Mouse (Mus musculus) erythroblast, embryonic 14.5 days (primary cell): ENCODE measurements around the gene Racgap1. TPM values are rescaled to one million over a fixed set of nuclear protein-coding genes. Genes with fewer than 3 reads are reported as not detected.

Experiments used
- H3K27me3 ChIP-seq: 2 replicates; pipeline ENCODE4 v1.6.1; 2012; ENCODE audit warnings: inconsistent platforms; ENCODE audit not compliant: control insufficient read depth
- H3K36me3 ChIP-seq: 2 replicates; pipeline ENCODE4 v1.6.1; 2012; ENCODE audit warnings: mild to moderate bottlenecking, inconsistent platforms; ENCODE audit not compliant: control insufficient read depth
- H3K4me1 ChIP-seq: 2 replicates; pipeline ENCODE4 v1.6.1; 2012; ENCODE audit warnings: inconsistent platforms; ENCODE audit not compliant: control insufficient read depth
- H3K4me3 ChIP-seq: replicated peaks from 2 replicates; pipeline ENCODE3; 2012; ENCODE audit warnings: moderate library complexity, mild to moderate bottlenecking, inconsistent platforms
- H3K9me3 ChIP-seq: 2 replicates; pipeline ENCODE4 v1.6.1; 2012; ENCODE audit warnings: low read length, inconsistent platforms, mixed read lengths; ENCODE audit not compliant: control insufficient read depth
- GATA1 ChIP-seq: IDR thresholded peaks from 2 replicates; pipeline ENCODE4 v1.6.1; 2012; ENCODE audit warnings: low read length, inconsistent platforms, mixed read lengths
- TAL1 ChIP-seq: IDR thresholded peaks from 3 replicates; pipeline ENCODE4 v1.6.1; 2012; ENCODE audit warnings: low read length, inconsistent platforms, mixed read lengths
- polyA plus RNA-seq: library from polyadenylated mRNA; stranded (reverse); fragments of >175 nt; gene quantifications from 2 replicates; pipeline ENCODE4 v1.2.3, GENCODE M21; 2012

Gene Racgap1
- polyA plus RNA-seq, 1 experiment, result 2.5 TPM

GRCm38 (mm10) chr15:99637405-99638123 is 13.9 kb downstream of the Racgap1 start:
- H3K4me1 ChIP-seq, result no peaks in the 10 kb centered on the region
- H3K36me3 ChIP-seq, result peaks cover 100% of the 10 kb centered on the region

GRCm38 (mm10) chr15:99634702-99635101 is 16.8 kb downstream of the Racgap1 start:
- H3K4me3 ChIP-seq, result no peak overlapping the region
- TF ChIP-seq TAL1 (no peak), GATA1 (no peak)
- H3K9me3 ChIP-seq, result peaks cover 8% of the 10 kb centered on the region

More at GRCm38 (mm10) chr15:99637405-99638123, 13.9 kb downstream of the Racgap1 start:
- Histone ChIP-seq H3K27me3 (no peaks in the 10 kb centered on the region), H3K4me3 (no peak overlapping the region), H3K9me3 (no peaks in the 10 kb centered on the region; the same call in 1 of the 2 replicates)
- TF ChIP-seq TAL1, result no peak
- TF ChIP-seq GATA1, result no peak

DNA sequence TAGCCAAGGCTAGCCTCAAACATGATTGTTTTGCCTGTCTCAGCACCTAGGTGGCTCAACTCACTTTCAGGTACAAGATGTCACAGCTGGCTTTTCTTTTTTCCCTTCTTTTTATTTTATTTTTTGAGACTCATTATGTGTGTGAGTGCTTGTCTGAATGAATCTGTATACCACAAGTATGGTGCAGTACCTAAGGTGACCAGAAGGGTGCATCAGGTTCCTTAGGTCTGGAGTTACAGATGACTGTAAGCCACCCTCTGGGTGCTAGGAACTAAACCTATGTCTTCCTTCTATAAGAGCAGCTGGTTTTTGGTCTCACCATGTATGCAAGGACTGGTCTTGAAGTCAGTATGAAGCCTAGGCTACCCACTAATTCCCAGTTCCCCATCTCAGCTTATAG is 19.8 kb downstream of the Racgap1 start:
- H3K27me3 ChIP-seq, result no peaks in the 10 kb centered on the region
- H3K4me3 ChIP-seq, result no peak overlapping the region
- peaks cover 98% of the 10 kb centered on the region for H3K36me3 ChIP-seq
- no peak for TF ChIP-seq TAL1
- TF ChIP-seq GATA1, result no peak
- H3K9me3 ChIP-seq, result peaks cover 8% of the 10 kb centered on the region
- no peaks in the 10 kb centered on the region for H3K4me1 ChIP-seq

More at GRCm38 (mm10) chr15:99634702-99635101, 16.8 kb downstream of the Racgap1 start:
- Histone ChIP-seq H3K27me3 (no peaks in the 10 kb centered on the region), H3K4me1 (no peaks in the 10 kb centered on the region), H3K36me3 (peaks cover 100% of the 10 kb centered on the region)

DNA sequence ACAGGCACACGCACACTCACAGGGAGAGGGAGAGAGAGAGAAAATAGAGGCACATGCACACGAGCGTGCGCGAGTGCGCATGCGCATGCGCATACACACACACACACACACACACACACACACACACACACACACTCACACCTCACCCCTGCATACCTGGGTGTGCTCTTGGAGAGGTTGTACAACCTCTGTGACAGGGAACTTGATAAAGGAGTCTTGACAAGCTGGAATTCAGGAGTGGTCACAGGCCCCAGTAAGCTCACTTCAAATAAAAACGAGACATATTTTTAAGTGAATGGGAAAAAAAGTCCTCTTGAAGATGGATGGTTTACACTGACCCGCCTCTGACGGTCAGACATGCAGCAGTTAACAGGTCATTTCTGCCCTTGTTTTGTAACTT is 29.4 kb downstream of the Racgap1 start:
- Histone ChIP-seq H3K4me1 (no peaks in the 10 kb centered on the region), H3K27me3 (no peaks in the 10 kb centered on the region), H3K36me3 (peaks cover 91% of the 10 kb centered on the region), H3K9me3 (no peaks in the 10 kb centered on the region), H3K4me3 (no peak overlapping the region)
- no peak for TF ChIP-seq TAL1
- TF ChIP-seq GATA1, result no peak

DNA sequence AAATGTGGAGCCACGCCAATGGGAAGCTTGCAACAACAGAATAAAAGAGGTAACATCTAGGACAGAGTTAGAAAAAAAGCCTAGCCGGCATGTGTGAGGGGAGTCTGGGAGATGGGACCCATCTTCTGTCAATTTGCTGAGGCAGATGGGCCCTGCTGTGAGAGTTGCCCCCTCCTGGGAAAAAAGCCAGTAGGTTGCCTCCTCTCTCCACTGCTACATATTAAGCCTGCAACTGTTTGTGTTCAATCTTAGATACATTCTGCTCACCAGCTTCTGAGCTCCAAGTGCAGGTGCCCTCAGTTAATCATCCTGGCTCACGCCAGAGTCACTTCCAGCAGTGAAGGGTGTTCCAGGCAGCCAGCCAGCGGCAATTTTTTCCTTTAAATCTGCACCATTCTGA is 31.6 kb downstream of the Racgap1 start:
- Histone ChIP-seq H3K4me1 (no peaks in the 10 kb centered on the region; the same call in 1 of the 2 replicates), H3K27me3 (peaks cover 9% of the 10 kb centered on the region), H3K9me3 (no peaks in the 10 kb centered on the region), H3K4me3 (no peak overlapping the region), H3K36me3 (peaks cover 69% of the 10 kb centered on the region)
- TF ChIP-seq TAL1 (no peak), GATA1 (no peak)

- H3K9me3 ChIP-seq, result no peaks in the 10 kb centered on the region
- no peaks in the 10 kb centered on the region; the same call in 1 of the 2 replicates for H3K4me1 ChIP-seq
- H3K4me3 ChIP-seq, result no peak overlapping the region
- peaks cover 57% of the 10 kb centered on the region for H3K36me3 ChIP-seq
- peaks cover 21% of the 10 kb centered on the region for H3K27me3 ChIP-seq
- TF ChIP-seq GATA1, result no peak
- no peak for TF ChIP-seq TAL1
Observed at GRCm38 (mm10) chr15:99618595-99618994, 32.9 kb downstream of the Racgap1 start.

GRCm38 (mm10) chr15:99615246-99615645 is 36.2 kb downstream of the Racgap1 start:
- TF ChIP-seq GATA1 (no peak), TAL1 (no peak)
- no peaks in the 10 kb centered on the region; the same call in 1 of the 2 replicates for H3K4me1 ChIP-seq

GRCm38 (mm10) chr15:99614753-99615152 is 36.7 kb downstream of the Racgap1 start:
- H3K36me3 ChIP-seq, result peaks cover 18% of the 10 kb centered on the region
- H3K9me3 ChIP-seq, result peaks cover 4% of the 10 kb centered on the region
- no peak for TF ChIP-seq TAL1
- no peak for TF ChIP-seq GATA1
- no peak overlapping the region for H3K4me3 ChIP-seq
- no peaks in the 10 kb centered on the region; the same call in 1 of the 2 replicates for H3K4me1 ChIP-seq
- H3K27me3 ChIP-seq, result peaks cover 47% of the 10 kb centered on the region

More at GRCm38 (mm10) chr15:99615246-99615645, 36.2 kb downstream of the Racgap1 start:
- H3K4me3 ChIP-seq, result no peak overlapping the region
- H3K27me3 ChIP-seq, result peaks cover 43% of the 10 kb centered on the region
- peaks cover 4% of the 10 kb centered on the region for H3K9me3 ChIP-seq
- H3K36me3 ChIP-seq, result peaks cover 23% of the 10 kb centered on the region

DNA sequence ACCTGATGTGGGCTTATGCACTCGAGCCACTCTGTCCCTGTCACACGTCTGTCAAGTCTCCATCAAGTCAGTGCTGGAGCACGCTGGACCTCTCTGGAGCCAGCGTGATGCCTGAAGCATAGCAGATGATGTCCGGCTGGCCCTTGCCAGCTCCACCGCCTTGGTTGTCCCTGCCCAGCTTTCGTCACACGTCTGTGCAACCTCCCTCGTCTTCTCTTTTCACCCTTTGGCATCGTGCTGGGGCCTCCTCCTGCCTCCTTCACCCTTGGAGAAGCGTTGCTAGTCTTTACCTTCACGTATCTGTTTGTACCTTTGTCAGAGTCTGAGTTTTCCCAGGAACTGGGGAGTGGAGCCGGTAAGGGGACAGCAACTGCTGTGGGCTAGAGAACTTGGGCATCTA is 37.2 kb downstream of the Racgap1 start:
- peaks cover 4% of the 10 kb centered on the region for H3K9me3 ChIP-seq
- TF ChIP-seq TAL1, result no peak
- TF ChIP-seq GATA1, result no peak
- no peak overlapping the region for H3K4me3 ChIP-seq
- no peaks in the 10 kb centered on the region; the same call in 1 of the 2 replicates for H3K4me1 ChIP-seq
- H3K27me3 ChIP-seq, result peaks cover 49% of the 10 kb centered on the region
- H3K36me3 ChIP-seq, result peaks cover 13% of the 10 kb centered on the region

GRCm38 (mm10) chr15:99611563-99611962 is 39.9 kb downstream of the Racgap1 start:
- no peak for TF ChIP-seq GATA1
- no peak for TF ChIP-seq TAL1
- Histone ChIP-seq H3K4me3 (no peak overlapping the region), H3K4me1 (peaks cover 13% of the 10 kb centered on the region), H3K9me3 (peaks cover 4% of the 10 kb centered on the region), H3K27me3 (peaks cover 70% of the 10 kb centered on the region), H3K36me3 (no peaks in the 10 kb centered on the region)
